Mouse (Mus musculus): ENCODE measurements around the gene Sult1d1. TPM values are rescaled to one million over a fixed set of nuclear protein-coding genes. Genes with fewer than 3 reads are reported as not detected.
"Not testable (repeated sequence)": the region's sequence is repeated elsewhere in the genome, so short reads cannot be mapped to it uniquely, and the experiment has no call there.

Sult1d1 gene
- polyA plus RNA-seq, 1 experiment = not detected

- Histone ChIP-seq H3K36me3 (ENCODE audit: control insufficient read depth, insufficient read depth, low read length, poor library complexity, severe bottlenecking) (no peaks in the 10 kb centered on the region), H3K9me3 (replicated peaks; ENCODE audit: control insufficient read depth, insufficient read depth, low read length, poor library complexity, severe bottlenecking) (no peaks in the 10 kb centered on the region), H3K27ac (ENCODE audit: insufficient read depth, low read length) (no peak overlapping the region), H3K27me3 (ENCODE audit: control insufficient read depth, insufficient read depth, low read length, poor library complexity, severe bottlenecking) (no peaks in the 10 kb centered on the region), H3K4me1 (ENCODE audit: control insufficient read depth, insufficient read depth, low read length) (no peaks in the 10 kb centered on the region), H3K9ac (ENCODE audit: low read depth, poor library complexity, severe bottlenecking) (no peak overlapping the region), H3K4me3 (ENCODE audit: low read depth, low read length) (no peak overlapping the region)
- TF ChIP-seq POLR2A (IDR thresholded peaks at IDR 0.05; ENCODE audit: insufficient read depth, low read length) = no peak
- no peak for TF ChIP-seq EP300 (IDR thresholded peaks at IDR 0.05; ENCODE audit: insufficient read depth, low read depth, low read length)
- no peak for TF ChIP-seq CTCF (IDR thresholded peaks at IDR 0.05; ENCODE audit: low read depth, low read length)
Measured at GRCm38 (mm10) chr5:87532288-87532687, 36.5 kb downstream of the Sult1d1 start.

GRCm38 (mm10) chr5:87523561-87523960, 45.3 kb downstream of the Sult1d1 start:
- H3K9ac ChIP-seq (ENCODE audit: low read depth, poor library complexity, severe bottlenecking); H3K36me3 ChIP-seq (ENCODE audit: control insufficient read depth, insufficient read depth, low read length, poor library complexity, severe bottlenecking); H3K27ac ChIP-seq (ENCODE audit: insufficient read depth, low read length); H3K4me3 ChIP-seq (ENCODE audit: low read depth, low read length); H3K27me3 ChIP-seq (ENCODE audit: control insufficient read depth, insufficient read depth, low read length, poor library complexity, severe bottlenecking); H3K4me1 ChIP-seq (ENCODE audit: control insufficient read depth, insufficient read depth, low read length); H3K9me3 ChIP-seq (replicated peaks; ENCODE audit: control insufficient read depth, insufficient read depth, low read length, poor library complexity, severe bottlenecking): not testable (repeated sequence)

- H3K27ac ChIP-seq (ENCODE audit: insufficient read depth, low read length) = no peak overlapping the region
- H3K36me3 ChIP-seq (ENCODE audit: control insufficient read depth, insufficient read depth, low read length, poor library complexity, severe bottlenecking) = no peaks in the 10 kb centered on the region
- TF ChIP-seq CTCF (IDR thresholded peaks at IDR 0.05; ENCODE audit: low read depth, low read length) = no peak
- no peak for TF ChIP-seq POLR2A (IDR thresholded peaks at IDR 0.05; ENCODE audit: insufficient read depth, low read length)
- TF ChIP-seq EP300 (IDR thresholded peaks at IDR 0.05; ENCODE audit: insufficient read depth, low read depth, low read length) = no peak
- no peak overlapping the region for H3K4me3 ChIP-seq (ENCODE audit: low read depth, low read length)
- H3K4me1 ChIP-seq (ENCODE audit: control insufficient read depth, insufficient read depth, low read length) = no peaks in the 10 kb centered on the region
- H3K27me3 ChIP-seq (ENCODE audit: control insufficient read depth, insufficient read depth, low read length, poor library complexity, severe bottlenecking) = no peaks in the 10 kb centered on the region
- no peaks in the 10 kb centered on the region for H3K9me3 ChIP-seq (replicated peaks; ENCODE audit: control insufficient read depth, insufficient read depth, low read length, poor library complexity, severe bottlenecking)
- no peak overlapping the region for H3K9ac ChIP-seq (ENCODE audit: low read depth, poor library complexity, severe bottlenecking)
Measured at GRCm38 (mm10) chr5:87505776-87506458, 62.9 kb downstream of the Sult1d1 start.

Other genes with a start within 250 kb of the Sult1d1 start
- not detected in 2 replicates for gene Ugt2a3, start 231.8 kb downstream of the Sult1d1 start, polyA plus RNA-seq (2011; ENCODE audit: insufficient read depth, insufficient read length, low read depth, missing spikeins)
- gene Ugt2b38, start 144.8 kb downstream of the Sult1d1 start, polyA plus RNA-seq (2011; ENCODE audit: insufficient read depth, insufficient read length, low read depth, missing spikeins) = not detected in 2 replicates
- gene Ugt2a2, start 86.8 kb downstream of the Sult1d1 start, polyA plus RNA-seq (2011; ENCODE audit: insufficient read depth, insufficient read length, low read depth, missing spikeins) = not detected in 2 replicates
- gene Gm43638, start 82.2 kb downstream of the Sult1d1 start, polyA plus RNA-seq (2011; ENCODE audit: insufficient read depth, insufficient read length, low read depth, missing spikeins) = not detected in 2 replicates
- gene Ugt2a1, start 78.2 kb downstream of the Sult1d1 start, polyA plus RNA-seq (2011; ENCODE audit: insufficient read depth, insufficient read length, low read depth, missing spikeins) = not detected in 2 replicates
- not detected in 2 replicates for gene Sult1b1, start 30.8 kb downstream of the Sult1d1 start, polyA plus RNA-seq (2011; ENCODE audit: insufficient read depth, insufficient read length, low read depth, missing spikeins)
- gene Sult1e1, start 22.6 kb upstream of the Sult1d1 start, polyA plus RNA-seq (2011; ENCODE audit: insufficient read depth, insufficient read length, low read depth, missing spikeins) = not detected in 2 replicates
- gene Csn1s1, start 97.2 kb upstream of the Sult1d1 start, polyA plus RNA-seq (2011; ENCODE audit: insufficient read depth, insufficient read length, low read depth, missing spikeins) = not detected in 2 replicates
- gene Csn2, start 130.6 kb upstream of the Sult1d1 start, polyA plus RNA-seq (2011; ENCODE audit: insufficient read depth, insufficient read length, low read depth, missing spikeins) = not detected in 2 replicates
- gene Csn1s2a, start 205.5 kb upstream of the Sult1d1 start, polyA plus RNA-seq (2011; ENCODE audit: insufficient read depth, insufficient read length, low read depth, missing spikeins) = not detected in 2 replicates
- gene Csn1s2b, start 239.1 kb upstream of the Sult1d1 start, polyA plus RNA-seq (2011; ENCODE audit: insufficient read depth, insufficient read length, low read depth, missing spikeins) = not detected in 2 replicates